ENCODE assay signal across 9 mouse cellular contexts in the genomic region with DNA sequence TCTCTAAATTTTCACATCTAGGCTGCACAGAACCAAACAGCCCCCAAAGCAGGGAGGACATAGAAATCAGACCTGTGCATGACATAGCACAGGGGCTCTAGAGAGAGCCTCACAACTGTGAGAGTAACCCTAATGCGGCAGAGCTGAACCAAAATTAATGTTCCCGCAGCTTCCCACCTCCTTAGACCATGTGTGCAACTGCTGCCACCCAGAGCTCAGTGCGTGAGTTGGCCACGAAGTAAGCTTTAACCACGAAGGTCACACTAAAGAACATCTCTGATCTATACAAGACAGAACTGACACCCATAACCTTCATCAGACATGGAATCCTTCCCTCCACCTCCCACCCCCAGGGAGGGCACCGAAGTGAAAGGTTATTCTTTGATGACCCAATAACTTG. TPM values are rescaled to one million over a fixed set of nuclear protein-coding genes. Genes with fewer than 3 reads are reported as not detected.
A peak's percentile ranks its signal among the peaks of the same experiment; 100 is the strongest.
DNase-seq lines count a peak whose midpoint lies in the region; ATAC-seq and TF ChIP-seq lines count a peak whose summit lies in the region.
"Had no signal": no experiment of that assay in that cellular context is flagged by ENCODE, and none has a peak within 500 bp of the region (broad histone marks: within the 10 kb centered on the region; RNA-seq: fewer than 3 reads in every experiment).

No protein-coding gene starts in this region.

- 87% methylated on average over 6 of the region's 6 CpGs for WGBS in forebrain, postnatal 0 days
- WGBS in forebrain, embryonic 16.5 days, result 81% methylated on average over 6 of the region's 6 CpGs
- 72% methylated on average over 6 of the region's 6 CpGs for WGBS in intestine, postnatal 0 days
- WGBS in liver, embryonic 11.5 days, result 78% methylated on average over 6 of the region's 6 CpGs

- no peaks in the 10 kb centered on the region for H3K9me3 ChIP-seq in forebrain, postnatal 0 days (ENCODE audit: low read length)
- no peaks in the 10 kb centered on the region for H3K9me3 ChIP-seq in forebrain, embryonic 16.5 days (ENCODE audit: control insufficient read depth, low read length)
- no peaks in the 10 kb centered on the region for H3K9me3 ChIP-seq in intestine, postnatal 0 days (ENCODE audit: control insufficient read depth)
- H3K9me3 ChIP-seq in liver, embryonic 11.5 days (ENCODE audit: control insufficient read depth, low read length), result no peaks in the 10 kb centered on the region
- H3K9me3 ChIP-seq: limb, embryonic 15.5 days had no signal

- no peaks in the 10 kb centered on the region for H3K27me3 ChIP-seq in forebrain, postnatal 0 days (ENCODE audit: insufficient read depth, low read length)
- H3K27me3 ChIP-seq in forebrain, embryonic 16.5 days (replicated peaks; ENCODE audit: control insufficient read depth, insufficient read depth, low read length), result no peaks in the 10 kb centered on the region
- no peaks in the 10 kb centered on the region for H3K27me3 ChIP-seq in intestine, postnatal 0 days (replicated peaks; ENCODE audit: control insufficient read depth, insufficient read depth, low read length)
- H3K27me3 ChIP-seq in liver, embryonic 11.5 days (replicated peaks; ENCODE audit: control insufficient read depth, insufficient read depth, low read length), result no peaks in the 10 kb centered on the region
- H3K27me3 ChIP-seq: limb, embryonic 15.5 days had no signal

- no peak overlapping the region for H3K4me3 ChIP-seq in forebrain, postnatal 0 days (ENCODE audit: low read depth, low read length)
- H3K4me3 ChIP-seq in forebrain, embryonic 16.5 days (replicated peaks; ENCODE audit: low read length), result no peak overlapping the region
- no peak overlapping the region for H3K4me3 ChIP-seq in intestine, postnatal 0 days (ENCODE audit: low read depth, low read length)
- no peak overlapping the region for H3K4me3 ChIP-seq in liver, embryonic 11.5 days (ENCODE audit: low read depth, low read length)
- H3K4me3 ChIP-seq: limb, embryonic 15.5 days had no signal

- intact Hi-C loops in left cerebral cortex, postnatal 4 days (cut with DNase I), result loop anchor here (10.0 kb wide), 2 partner anchors 77 to 167 kb away; no protein-coding TSS in a partner anchor

- H3K9ac ChIP-seq in forebrain, postnatal 0 days, result no peak overlapping the region
- H3K9ac ChIP-seq in forebrain, embryonic 16.5 days (replicated peaks; ENCODE audit: low read depth, low read length), result no peak overlapping the region
- no peak overlapping the region for H3K9ac ChIP-seq in intestine, postnatal 0 days (ENCODE audit: low read depth, low read length)
- no peak overlapping the region for H3K9ac ChIP-seq in liver, embryonic 11.5 days (ENCODE audit: low read depth, low read length)
- H3K9ac ChIP-seq: limb, embryonic 15.5 days had no signal

- peak; percentile 52 for TF ChIP-seq CTCF in forebrain, postnatal 0 days (IDR thresholded peaks at IDR 0.05; ENCODE audit: low read depth)
- peak; percentile 64 for TF ChIP-seq CTCF in intestine, postnatal 0 days (IDR thresholded peaks at IDR 0.05; ENCODE audit: low read depth)

- H3K27ac ChIP-seq in forebrain, postnatal 0 days (ENCODE audit: low read depth, low read length), result no peak overlapping the region
- H3K27ac ChIP-seq in forebrain, embryonic 16.5 days (ENCODE audit: low read length), result no peak overlapping the region
- no peak overlapping the region for H3K27ac ChIP-seq in intestine, postnatal 0 days (ENCODE audit: low read depth, low read length)
- H3K27ac ChIP-seq in liver, embryonic 11.5 days (ENCODE audit: low read depth, low read length), result no peak overlapping the region
- H3K27ac ChIP-seq: limb, embryonic 15.5 days had no signal

- peaks cover 11% of the 10 kb centered on the region; the same call in 1 of the 2 replicates for H3K36me3 ChIP-seq in forebrain, postnatal 0 days (ENCODE audit: insufficient read depth)
- no peaks in the 10 kb centered on the region; the same call in 1 of the 2 replicates for H3K36me3 ChIP-seq in forebrain, embryonic 16.5 days (ENCODE audit: control insufficient read depth, insufficient read depth)
- H3K36me3 ChIP-seq in intestine, postnatal 0 days (ENCODE audit: control insufficient read depth, insufficient read depth), result peaks cover 17% of the 10 kb centered on the region
- no peaks in the 10 kb centered on the region for H3K36me3 ChIP-seq in liver, embryonic 11.5 days (ENCODE audit: control insufficient read depth, insufficient read depth, low read length)

- peak; percentile 15 for DNase-seq in forebrain, postnatal 0 days
- peak; percentile 4 to 5 for DNase-seq in left cerebral cortex, adult 18-20 months (ENCODE audit: low spot score in 2 of 2)
- DNase-seq in left cerebral cortex, postnatal 4 days, result no peak
- peak; percentile 44 for DNase-seq in NIH3T3 (ENCODE audit: low read depth)
- DNase-seq in liver, embryonic 11.5 days (ENCODE audit: low spot score), result no peak

- no peak overlapping the region for H3K4me2 ChIP-seq in forebrain, postnatal 0 days (ENCODE audit: low read depth)
- H3K4me2 ChIP-seq in forebrain, embryonic 16.5 days (ENCODE audit: low read length), result no peak overlapping the region
- H3K4me2 ChIP-seq in intestine, postnatal 0 days (replicated peaks; ENCODE audit: low read depth), result no peak overlapping the region
- no peak overlapping the region for H3K4me2 ChIP-seq in liver, embryonic 11.5 days
- H3K4me2 ChIP-seq: limb, embryonic 15.5 days had no signal

- H3K4me1 ChIP-seq in forebrain, postnatal 0 days (ENCODE audit: insufficient read depth), result no peaks in the 10 kb centered on the region
- 0 out of 2 replicates have a peak, but pooled peaks cover 2% of the 10 kb centered on the region for H3K4me1 ChIP-seq in forebrain, embryonic 16.5 days (replicated peaks; ENCODE audit: control insufficient read depth, insufficient read depth, low read length)
- H3K4me1 ChIP-seq in intestine, postnatal 0 days (replicated peaks; ENCODE audit: control insufficient read depth, insufficient read depth, low read length), result 0 out of 2 replicates have a peak, but pooled peaks cover 6% of the 10 kb centered on the region
- H3K4me1 ChIP-seq in liver, embryonic 11.5 days (replicated peaks; ENCODE audit: control insufficient read depth, insufficient read depth, low read length), result no peaks in the 10 kb centered on the region
- H3K4me1 ChIP-seq: limb, embryonic 15.5 days had no signal

- peak; percentile 47; the same call in 1 of the 2 replicates for ATAC-seq in forebrain, postnatal 0 days
- no peak for ATAC-seq in forebrain, embryonic 16.5 days
- ATAC-seq in intestine, postnatal 0 days, result no peak
- no peak for ATAC-seq in megakaryocyte-erythroid progenitor cell, adult 5-6 weeks (replicated peaks; ENCODE audit: low FRiP score, low TSS enrichment, poor library complexity, severe bottlenecking)
- no peak for ATAC-seq in liver, embryonic 11.5 days (replicated peaks; ENCODE audit: low FRiP score)

RNA-seq across cellular contexts. Expression of gene Parn, which starts 55.9 kb away (rescaled TPM):
- 17.2 and 20.9 TPM in 2 replicates for total RNA-seq in forebrain, postnatal 0 days (2014; rRNA removed)
- polyA plus RNA-seq in forebrain, postnatal 0 days (2015; fragmentation: Nextera tagmentation; extraction: Ambion mirVana), result 34.9 and 38.1 TPM in 2 replicates
- polyA plus RNA-seq in forebrain, embryonic 16.5 days (2015; fragmentation: Nextera tagmentation; extraction: Ambion mirVana), result 44.2 and 46.4 TPM in 2 replicates
- 10 to 100 TPM; 22.4 to 24.3 TPM for total RNA-seq in left cerebral cortex, adult 18-20 months (2021)
- 10 to 100 TPM; 32.4 to 37.4 TPM for total RNA-seq in left cerebral cortex, postnatal 4 days (2021)
- polyA plus RNA-seq in intestine, postnatal 0 days (2015; fragmentation: Nextera tagmentation; extraction: Ambion mirVana), result 15.4 and 17.4 TPM in 2 replicates
- total RNA-seq in megakaryocyte-erythroid progenitor cell, adult 5-6 weeks (2014; fragmentation: Nextera tagmentation), result 29.3 and 35.9 TPM in 2 replicates
- total RNA-seq in megakaryocyte-erythroid progenitor cell, adult 5-6 weeks (2017), result 67.0 and 83.2 TPM in 2 replicates
- polyA plus RNA-seq in liver, embryonic 11.5 days (2014; fragmentation: Nextera tagmentation; extraction: Ambion mirVana), result 43.9 and 51.2 TPM in 2 replicates

RNA-seq across cellular contexts. Expression of gene Bfar, which starts 59.6 kb away (rescaled TPM):
- 39.8 and 41.2 TPM in 2 replicates for total RNA-seq in forebrain, postnatal 0 days (2014; rRNA removed)
- 25.1 and 33.0 TPM in 2 replicates for polyA plus RNA-seq in forebrain, postnatal 0 days (2015; fragmentation: Nextera tagmentation; extraction: Ambion mirVana)
- polyA plus RNA-seq in forebrain, embryonic 16.5 days (2015; fragmentation: Nextera tagmentation; extraction: Ambion mirVana), result 53.3 and 56.9 TPM in 2 replicates
- 10 to 100 TPM; 32.6 to 36.7 TPM for total RNA-seq in left cerebral cortex, adult 18-20 months (2021)
- total RNA-seq in left cerebral cortex, postnatal 4 days (2021), result 10 to 100 TPM; 38.1 to 41.8 TPM
- polyA plus RNA-seq in intestine, postnatal 0 days (2015; fragmentation: Nextera tagmentation; extraction: Ambion mirVana), result 19.4 and 21.1 TPM in 2 replicates
- total RNA-seq in megakaryocyte-erythroid progenitor cell, adult 5-6 weeks (2014; fragmentation: Nextera tagmentation), result 22.2 and 26.0 TPM in 2 replicates
- 29.5 and 35.2 TPM in 2 replicates for total RNA-seq in megakaryocyte-erythroid progenitor cell, adult 5-6 weeks (2017)
- polyA plus RNA-seq in liver, embryonic 11.5 days (2014; fragmentation: Nextera tagmentation; extraction: Ambion mirVana), result 28.6 and 28.8 TPM in 2 replicates

RNA-seq across cellular contexts. Expression of gene 3110001I22Rik, which starts 59.7 kb away (rescaled TPM):
- total RNA-seq in forebrain, postnatal 0 days (2014; rRNA removed), result 5.6 and 7.7 TPM in 2 replicates
- polyA plus RNA-seq in forebrain, postnatal 0 days (2015; fragmentation: Nextera tagmentation; extraction: Ambion mirVana), result 3.5 and 3.6 TPM in 2 replicates
- 8.5 and 8.6 TPM in 2 replicates for polyA plus RNA-seq in forebrain, embryonic 16.5 days (2015; fragmentation: Nextera tagmentation; extraction: Ambion mirVana)
- 1 to 10 TPM; 3.5 to 4.0 TPM for total RNA-seq in left cerebral cortex, adult 18-20 months (2021)
- 1 to 10 TPM; 4.6 to 6.1 TPM for total RNA-seq in left cerebral cortex, postnatal 4 days (2021)
- 2.5 and 2.7 TPM in 2 replicates for polyA plus RNA-seq in intestine, postnatal 0 days (2015; fragmentation: Nextera tagmentation; extraction: Ambion mirVana)
- total RNA-seq in megakaryocyte-erythroid progenitor cell, adult 5-6 weeks (2014; fragmentation: Nextera tagmentation), result 4.7 and 5.1 TPM in 2 replicates
- 10.7 and 19.8 TPM in 2 replicates for total RNA-seq in megakaryocyte-erythroid progenitor cell, adult 5-6 weeks (2017)
- polyA plus RNA-seq in liver, embryonic 11.5 days (2014; fragmentation: Nextera tagmentation; extraction: Ambion mirVana), result 4.9 and 5.2 TPM in 2 replicates

Comparison
In these comparisons a context has a peak if more than half of its experiments do, and no peak if none do; other contexts are left out.
1. DNase-seq: peak in forebrain, postnatal 0 days (single experiment), left cerebral cortex, adult 18-20 months (2 of 2) and NIH3T3 (single experiment); none in left cerebral cortex, postnatal 4 days (single experiment) and liver, embryonic 11.5 days (single experiment).